Mouse (Mus musculus) lung, embryonic 16.5 days (tissue): ENCODE results near the gene Cdk14. TPM values are rescaled to one million over a fixed set of nuclear protein-coding genes. Genes with fewer than 3 reads are reported as not detected.

ENCODE experiments used
- ATAC-seq: fragments of 200-750 bp; cut with Nextera tagmentation; 2 replicates; pipeline ENCODE4 v1.8.0; 2017; ENCODE audit warnings: low read depth, mild to moderate bottlenecking, moderate library complexity
- H3K27ac ChIP-seq: fragments of 300-500 bp; sonication (generic); 2 replicates; pipeline ENCODE4 v1.5.1; 2014; ENCODE audit warnings: mild to moderate bottlenecking, control low read depth, low read length
- H3K27me3 ChIP-seq: fragments of 300-500 bp; sonication (generic); 2 replicates; pipeline ENCODE4 v1.6.1; 2014; ENCODE audit warnings: low read depth, low read length, mixed read lengths; ENCODE audit not compliant: control insufficient read depth, insufficient read depth
- H3K36me3 ChIP-seq: fragments of 300-500 bp; sonication (generic); 2 replicates; pipeline ENCODE4 v1.6.1; 2014; ENCODE audit warnings: low read length; ENCODE audit not compliant: control insufficient read depth, insufficient read depth
- H3K4me1 ChIP-seq: fragments of 300-500 bp; sonication (generic); replicated peaks from 2 replicates; pipeline ENCODE4 v1.6.1; 2014; ENCODE audit warnings: low read length, mixed read lengths; ENCODE audit not compliant: control insufficient read depth, insufficient read depth
- H3K4me2 ChIP-seq: fragments of 300-500 bp; sonication (generic); 2 replicates; pipeline ENCODE4 v1.6.1; 2014; ENCODE audit warnings: low read depth, low read length, control low read depth
- H3K4me3 ChIP-seq: fragments of 300-500 bp; sonication (generic); 2 replicates; pipeline ENCODE4 v1.5.1; 2014; ENCODE audit warnings: mild to moderate bottlenecking, low read length, control low read depth
- H3K9ac ChIP-seq: fragments of 300-500 bp; sonication (generic); 2 replicates; pipeline ENCODE4 v1.6.1; 2014; ENCODE audit warnings: low read length, control low read depth
- H3K9me3 ChIP-seq: fragments of 300-500 bp; sonication (generic); 2 replicates; pipeline ENCODE4 v1.6.1; 2016; ENCODE audit warnings: low read length; ENCODE audit not compliant: control insufficient read depth
- WGBS: fragments of 180-500 bp; shearing (Covaris S2); extraction: QIAGEN DNeasy Blood & Tissue Kit; methylation state at CpG from one replicate; pipeline ENCODE4 v1.1.7; 2014; 5-methylcytosine and 5-hydroxymethylcytosine counted together
- polyA plus RNA-seq: library from polyadenylated mRNA; unstranded; fragments of >200 nt; fragmentation: Nextera tagmentation; extraction: Ambion mirVana; gene quantifications from 2 replicates; pipeline ENCODE4 v1.2.1, GENCODE M21; 2015

Gene Cdk14
- polyA plus RNA-seq, 1 experiment from 2014 or later: 28.6 TPM

DNA sequence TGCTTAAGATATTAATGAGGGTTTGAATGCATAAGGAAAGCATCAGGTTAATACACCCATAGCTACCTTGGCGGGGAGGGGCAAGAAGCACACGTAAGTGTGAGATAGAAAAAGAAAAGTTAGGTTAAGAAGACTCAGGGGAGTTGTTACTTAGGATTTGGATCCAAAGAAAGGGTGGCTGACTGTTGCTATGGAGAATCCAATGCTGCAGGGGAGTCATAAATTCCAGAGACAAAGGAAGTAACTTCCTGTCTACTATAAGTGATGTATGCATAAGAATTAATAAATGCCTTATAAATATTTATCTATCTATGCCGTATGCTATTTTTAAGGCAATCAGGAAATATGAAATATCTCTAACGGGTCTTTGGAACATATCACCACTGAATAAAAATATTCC lies 527.4 kb downstream of the Cdk14 start:
- Histone ChIP-seq H3K9me3 (no peaks in the 10 kb centered on the region), H3K27me3 (no peaks in the 10 kb centered on the region), H3K36me3 (peaks cover 6% of the 10 kb centered on the region; the same call in 1 of the 2 replicates), H3K9ac (no peak overlapping the region), H3K27ac (no peak overlapping the region), H3K4me3 (no peak overlapping the region), H3K4me1 (no peaks in the 10 kb centered on the region), H3K4me2 (no peak overlapping the region)
- ATAC-seq: no peak
- whole genome bisulfite sequencing: 58% methylated on average over 4 of the region's 4 CpGs

GRCm38 (mm10) chr5:4891862-4892704 lies 528.0 kb downstream of the Cdk14 start:
- no peaks in the 10 kb centered on the region for H3K4me1 ChIP-seq
- H3K9me3 ChIP-seq: no peaks in the 10 kb centered on the region
- H3K36me3 ChIP-seq: peaks cover 6% of the 10 kb centered on the region; the same call in 1 of the 2 replicates
- H3K27me3 ChIP-seq: no peaks in the 10 kb centered on the region
- no peak for ATAC-seq
- H3K27ac ChIP-seq: no peak overlapping the region
- no peak overlapping the region for H3K4me2 ChIP-seq
- WGBS: 77% methylated on average over 17 of the region's 17 CpGs
- H3K9ac ChIP-seq: no peak overlapping the region
- no peak overlapping the region for H3K4me3 ChIP-seq

DNA sequence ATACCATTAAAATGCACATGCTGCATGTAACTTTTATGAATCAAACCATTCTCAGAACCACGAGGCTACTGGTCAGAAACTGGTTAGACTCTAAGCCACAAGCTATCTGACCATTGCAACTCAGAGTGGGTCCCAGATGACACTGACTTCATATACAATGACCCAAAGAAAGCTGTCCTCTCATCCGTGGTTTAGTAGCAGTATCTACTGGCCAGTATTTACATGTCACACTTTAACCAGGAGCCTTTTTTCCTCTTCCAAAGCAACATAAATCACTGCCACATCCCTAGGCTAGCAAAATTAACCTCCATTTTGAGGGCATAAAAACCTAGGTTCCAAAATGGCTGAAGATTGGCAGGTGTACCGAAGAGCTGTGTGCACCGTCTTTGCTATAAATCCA lies 533.0 kb downstream of the Cdk14 start:
- peaks cover 6% of the 10 kb centered on the region; the same call in 1 of the 2 replicates for H3K36me3 ChIP-seq
- H3K27me3 ChIP-seq: no peaks in the 10 kb centered on the region
- no peak for ATAC-seq
- H3K4me3 ChIP-seq: no peak overlapping the region
- WGBS: 83% methylated on average over 4 of the region's 4 CpGs
- H3K27ac ChIP-seq: no peak overlapping the region
- no peak overlapping the region for H3K9ac ChIP-seq
- no peaks in the 10 kb centered on the region for H3K9me3 ChIP-seq
- H3K4me2 ChIP-seq: no peak overlapping the region
- no peaks in the 10 kb centered on the region for H3K4me1 ChIP-seq

DNA sequence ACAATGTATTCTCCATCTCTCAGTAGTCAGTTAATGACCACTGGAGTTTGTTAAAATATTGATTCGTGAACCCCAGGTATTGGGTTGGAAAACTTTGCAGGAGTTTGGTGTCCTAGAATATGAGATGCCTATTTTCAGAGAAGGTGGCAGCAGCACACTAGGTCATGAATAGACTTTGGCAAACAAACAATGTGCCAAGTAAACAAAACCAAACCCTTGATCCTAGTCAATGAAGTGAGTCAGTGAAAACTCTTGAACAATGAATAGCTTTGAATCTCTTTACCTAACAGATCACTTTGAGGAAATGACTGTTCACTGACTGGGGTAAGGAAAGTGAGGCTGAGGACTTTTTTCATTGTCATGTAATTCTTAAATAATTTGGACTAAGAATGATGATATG lies 537.3 kb downstream of the Cdk14 start:
- WGBS: 85% methylated on average over 1 of the region's 1 CpGs
- H3K4me2 ChIP-seq: no peak overlapping the region
- ATAC-seq: no peak
- no peak overlapping the region for H3K4me3 ChIP-seq
- no peaks in the 10 kb centered on the region for H3K4me1 ChIP-seq
- no peak overlapping the region for H3K9ac ChIP-seq
- no peak overlapping the region for H3K27ac ChIP-seq
- H3K9me3 ChIP-seq: no peaks in the 10 kb centered on the region
- peaks cover under 1% of the 10 kb centered on the region; the same call in 1 of the 2 replicates for H3K36me3 ChIP-seq
- no peaks in the 10 kb centered on the region for H3K27me3 ChIP-seq

DNA sequence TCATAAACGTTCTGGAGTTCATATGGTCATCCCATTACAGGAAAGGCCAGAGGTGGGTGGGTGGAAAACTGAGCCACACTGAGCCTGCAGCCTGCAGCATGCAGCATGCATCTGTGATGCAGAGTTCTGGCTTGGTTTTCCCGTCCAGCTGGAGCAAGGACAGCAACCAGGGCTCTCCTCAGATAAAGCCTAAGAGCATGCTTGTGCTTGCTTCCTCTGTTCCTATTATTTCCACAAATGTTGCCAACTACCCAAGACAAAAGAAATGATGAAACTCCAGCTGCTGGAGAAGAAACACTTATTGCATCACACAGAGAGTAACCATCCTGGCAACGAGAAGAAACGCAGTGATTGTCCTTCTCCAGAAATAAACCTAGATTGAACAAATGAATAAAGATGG lies 539.8 kb downstream of the Cdk14 start:
- no peaks in the 10 kb centered on the region for H3K9me3 ChIP-seq
- H3K27ac ChIP-seq: peak overlapping the region; percentile 86
- 47% methylated on average over 4 of the region's 4 CpGs for WGBS
- no peaks in the 10 kb centered on the region for H3K27me3 ChIP-seq
- no peak overlapping the region for H3K4me2 ChIP-seq
- H3K36me3 ChIP-seq: no peaks in the 10 kb centered on the region
- peak; percentile 91 for ATAC-seq
- H3K4me3 ChIP-seq: no peak overlapping the region
- H3K4me1 ChIP-seq: no peaks in the 10 kb centered on the region
- no peak overlapping the region for H3K9ac ChIP-seq

- 45% methylated on average over 3 of the region's 3 CpGs for WGBS
- Histone ChIP-seq H3K4me3 (no peak overlapping the region), H3K36me3 (no peaks in the 10 kb centered on the region), H3K27me3 (no peaks in the 10 kb centered on the region), H3K4me2 (no peak overlapping the region), H3K9me3 (no peaks in the 10 kb centered on the region), H3K27ac (peak overlapping the region; percentile 3; the same call in 1 of the 2 replicates), H3K9ac (no peak overlapping the region), H3K4me1 (no peaks in the 10 kb centered on the region)
- peak; percentile 46 for ATAC-seq
Measured at GRCm38 (mm10) chr5:4878934-4879333, 541.2 kb downstream of the Cdk14 start.

DNA sequence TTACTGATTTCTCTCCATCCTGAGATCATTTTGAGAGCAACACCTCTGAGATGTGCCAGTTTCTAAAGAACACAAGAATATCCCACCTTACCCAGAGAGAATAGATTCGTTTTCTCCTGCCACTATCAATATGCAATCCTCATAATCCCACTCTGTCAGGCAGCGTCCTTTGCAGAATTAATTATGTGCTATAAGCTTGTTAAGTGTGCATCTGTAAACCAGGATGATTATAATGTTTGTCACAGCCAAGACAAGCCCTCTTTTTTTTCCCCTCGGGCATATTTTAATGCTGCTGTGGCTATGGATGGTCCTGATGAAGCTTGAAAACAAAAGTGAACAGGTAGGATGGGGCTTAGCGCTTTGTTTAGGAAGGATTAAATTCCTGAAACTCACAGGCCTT lies 542.5 kb downstream of the Cdk14 start:
- H3K36me3 ChIP-seq: no peaks in the 10 kb centered on the region
- no peak overlapping the region for H3K9ac ChIP-seq
- no peak for ATAC-seq
- no peak overlapping the region for H3K4me3 ChIP-seq
- H3K4me1 ChIP-seq: no peaks in the 10 kb centered on the region
- no peak overlapping the region for H3K4me2 ChIP-seq
- no peak overlapping the region for H3K27ac ChIP-seq
- H3K9me3 ChIP-seq: no peaks in the 10 kb centered on the region
- no peaks in the 10 kb centered on the region for H3K27me3 ChIP-seq
- WGBS: 73% methylated on average over 4 of the region's 4 CpGs

- H3K4me2 ChIP-seq: no peak overlapping the region
- no peak for ATAC-seq
- 61% methylated on average over 5 of the region's 5 CpGs for WGBS
- H3K27me3 ChIP-seq: no peaks in the 10 kb centered on the region
- H3K36me3 ChIP-seq: no peaks in the 10 kb centered on the region
- no peak overlapping the region for H3K4me3 ChIP-seq
- no peaks in the 10 kb centered on the region for H3K9me3 ChIP-seq
- H3K4me1 ChIP-seq: no peaks in the 10 kb centered on the region
- no peak overlapping the region for H3K9ac ChIP-seq
- H3K27ac ChIP-seq: no peak overlapping the region
Measured at GRCm38 (mm10) chr5:4877131-4877631, 542.9 kb downstream of the Cdk14 start.

- Histone ChIP-seq H3K4me3 (no peak overlapping the region), H3K27ac (no peak overlapping the region), H3K4me1 (no peaks in the 10 kb centered on the region), H3K9me3 (no peaks in the 10 kb centered on the region), H3K36me3 (no peaks in the 10 kb centered on the region), H3K4me2 (no peak overlapping the region), H3K9ac (no peak overlapping the region), H3K27me3 (no peaks in the 10 kb centered on the region)
- WGBS: 62% methylated on average over 15 of the region's 15 CpGs
- ATAC-seq: no peak
Measured at GRCm38 (mm10) chr5:4876653-4877091, 543.4 kb downstream of the Cdk14 start.
